Mouse (Mus musculus) small intestine, adult 2 months (tissue): ENCODE data around the gene Tlx2.

Experiments
- CTCF ChIP-seq: fragments of 200-500 bp; IDR thresholded peaks from 2 replicates; pipeline ENCODE4 v1.5.1; 2012; ENCODE audit warnings: low read depth, mild to moderate bottlenecking, control low read depth, inconsistent platforms, low read length, moderate library complexity, mixed read lengths; ENCODE audit not compliant: insufficient replicate concordance, insufficient read length; ENCODE audit errors: extremely low read depth
- POLR2A ChIP-seq: fragments of 200-500 bp; IDR thresholded peaks from 2 replicates; pipeline ENCODE4 v1.6.1; 2012; ENCODE audit warnings: low read depth, mild to moderate bottlenecking, control low read depth, inconsistent platforms, low read length, moderate library complexity

DNA sequence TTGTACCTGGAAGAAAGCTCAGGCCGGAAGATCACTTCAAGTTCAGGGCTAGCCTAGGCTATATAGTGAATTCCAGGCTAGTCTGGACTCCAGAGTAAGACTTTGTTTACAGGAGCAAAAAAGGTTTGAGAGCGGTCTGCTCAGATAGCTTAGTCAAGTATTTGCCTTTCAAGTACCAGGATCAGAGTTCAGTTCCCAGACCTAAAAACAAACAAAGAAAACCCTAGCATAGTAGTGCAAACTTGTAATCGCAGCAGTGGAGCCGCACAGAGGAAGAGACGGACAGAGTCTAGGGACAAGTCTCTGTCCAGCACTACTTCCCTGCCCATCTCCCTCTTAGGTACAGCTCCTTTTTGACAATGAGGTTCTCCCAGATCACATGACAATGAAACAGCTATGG, 10.1 kb upstream of the Tlx2 start:
- TF ChIP-seq POLR2A (no peak), CTCF (no peak)
